Mouse (Mus musculus) cerebellum, adult 2 months (tissue): ENCODE measurements around the gene Lonrf2.

Experiments
- CTCF ChIP-seq: fragments of 200-500 bp; IDR thresholded peaks from 2 replicates; pipeline ENCODE4 v1.5.1; 2011; ENCODE audit warnings: low read depth, mild to moderate bottlenecking, control low read depth, low read length, moderate library complexity, borderline replicate concordance; ENCODE audit not compliant: insufficient read depth
- POLR2A ChIP-seq: fragments of 200-500 bp; IDR thresholded peaks from 2 replicates; pipeline ENCODE4 v1.6.1; 2011; ENCODE audit warnings: low read length, control low read depth, borderline replicate concordance; ENCODE audit not compliant: insufficient read depth

DNA sequence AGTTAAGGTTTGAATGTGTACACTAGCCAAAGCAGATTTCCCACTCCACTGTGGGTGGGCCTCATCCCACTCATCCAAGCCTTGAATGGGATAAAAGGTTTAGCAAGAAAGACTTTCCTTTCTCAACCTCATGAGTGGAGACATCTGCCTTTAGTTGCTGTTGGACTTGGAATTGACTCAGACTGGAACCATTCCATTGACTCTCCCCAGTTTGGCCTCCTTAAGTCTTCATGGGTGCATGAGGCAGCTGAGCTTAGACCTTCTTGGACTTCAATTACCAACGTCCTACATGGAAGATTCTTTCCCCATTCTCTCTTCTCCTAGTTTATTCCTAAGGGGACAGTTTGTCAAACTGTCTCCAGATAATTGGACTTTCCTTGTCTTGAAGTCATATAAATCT, 92.6 kb downstream of the Lonrf2 start:
- no peak for TF ChIP-seq POLR2A
- TF ChIP-seq CTCF = no peak
